Mouse (Mus musculus) hindbrain, embryonic 13.5 days (tissue): ENCODE measurements around the gene Gm9745. TPM values are rescaled to one million over a fixed set of nuclear protein-coding genes. Genes with fewer than 3 reads are reported as not detected.
"Not testable (repeated sequence)": the region's sequence is repeated elsewhere in the genome, so short reads cannot be mapped to it uniquely, and the experiment has no call there.

Source experiments
- ATAC-seq: fragments of 200-750 bp; cut with Nextera tagmentation; 2 replicates; pipeline ENCODE4 v1.8.0; 2017; ENCODE audit warnings: moderate TSS enrichment; ENCODE audit not compliant: low FRiP score
- H3K27ac ChIP-seq: fragments of 300-500 bp; sonication (generic); 2 replicates; pipeline ENCODE4 v1.5.1; 2015; ENCODE audit warnings: inconsistent platforms, mild to moderate bottlenecking, moderate library complexity
- H3K27me3 ChIP-seq: fragments of 300-500 bp; sonication (generic); 2 replicates; pipeline ENCODE4 v1.6.1; 2015; ENCODE audit warnings: mild to moderate bottlenecking, inconsistent platforms
- H3K36me3 ChIP-seq: fragments of 300-500 bp; sonication (generic); 2 replicates; pipeline ENCODE4 v1.6.1; 2015; ENCODE audit warnings: mild to moderate bottlenecking, inconsistent platforms
- H3K4me1 ChIP-seq: fragments of 300-500 bp; sonication (generic); replicated peaks from 2 replicates; pipeline ENCODE4 v1.6.1; 2015; ENCODE audit warnings: inconsistent platforms
- H3K4me2 ChIP-seq: fragments of 300-500 bp; sonication (generic); 2 replicates; pipeline ENCODE4 v1.6.1; 2015; ENCODE audit warnings: inconsistent platforms, mild to moderate bottlenecking, moderate library complexity
- H3K4me3 ChIP-seq: fragments of 300-500 bp; sonication (generic); 2 replicates; pipeline ENCODE4 v1.5.1; 2015; ENCODE audit warnings: mild to moderate bottlenecking, inconsistent platforms
- H3K9ac ChIP-seq: fragments of 300-500 bp; sonication (generic); 2 replicates; pipeline ENCODE4 v1.6.1; 2015; ENCODE audit warnings: mild to moderate bottlenecking, inconsistent platforms
- H3K9me3 ChIP-seq: fragments of 300-500 bp; sonication (generic); 2 replicates; pipeline ENCODE4 v1.6.1; 2016; ENCODE audit warnings: inconsistent platforms
- WGBS: fragments of 180-500 bp; shearing (Covaris S2); methylation state at CpG from one replicate; pipeline ENCODE4 v1.1.7; 2015; 5-methylcytosine and 5-hydroxymethylcytosine counted together
- polyA plus RNA-seq: library from polyadenylated mRNA; unstranded; fragments of >200 nt; fragmentation: Nextera tagmentation; extraction: Ambion mirVana; gene quantifications from 2 replicates; pipeline ENCODE4 v1.2.1, GENCODE M21; 2015

The Gm9745 gene
- polyA plus RNA-seq, 1 experiment from 2014 or later: not detected

- H3K4me3 ChIP-seq, H3K4me1 ChIP-seq, H3K9ac ChIP-seq, ATAC-seq, H3K27me3 ChIP-seq, H3K36me3 ChIP-seq, H3K4me2 ChIP-seq, H3K9me3 ChIP-seq, H3K27ac ChIP-seq: not testable (repeated sequence)
- WGBS: 71% methylated on average over 1 of the region's 5 CpGs
Observed at GRCm38 (mm10) chr13:8959058-8959457, 11.0 kb upstream of the Gm9745 start.

- ATAC-seq, H3K9ac ChIP-seq, H3K4me3 ChIP-seq, H3K4me2 ChIP-seq, H3K36me3 ChIP-seq, H3K4me1 ChIP-seq, H3K27me3 ChIP-seq, H3K27ac ChIP-seq, H3K9me3 ChIP-seq: not testable (repeated sequence)
- whole genome bisulfite sequencing: no CpG with 5 or more reads among the region's 5 CpGs
Observed at GRCm38 (mm10) chr13:8956873-8957272, 8.8 kb upstream of the Gm9745 start.

GRCm38 (mm10) chr13:8955127-8955526, 7.1 kb upstream of the Gm9745 start:
- ATAC-seq, H3K9ac ChIP-seq: not testable (repeated sequence)
- WGBS: 100% methylated on average over 2 of the region's 2 CpGs

GRCm38 (mm10) chr13:8952563-8952962, 4.5 kb upstream of the Gm9745 start, which contains the start of gene Idi2:
TSS of gene Idi2 (plus strand) at chr13:8952863.
- H3K27me3 ChIP-seq, H3K4me2 ChIP-seq, H3K4me1 ChIP-seq, H3K9me3 ChIP-seq, H3K36me3 ChIP-seq, ATAC-seq, H3K27ac ChIP-seq, H3K9ac ChIP-seq, H3K4me3 ChIP-seq: not testable (repeated sequence)

More at GRCm38 (mm10) chr13:8955127-8955526, 7.1 kb upstream of the Gm9745 start:
- H3K9me3 ChIP-seq, H3K36me3 ChIP-seq, H3K27me3 ChIP-seq, H3K4me2 ChIP-seq, H3K27ac ChIP-seq, H3K4me3 ChIP-seq, H3K4me1 ChIP-seq: not testable (repeated sequence)

- H3K27ac ChIP-seq, H3K36me3 ChIP-seq, H3K4me3 ChIP-seq, H3K4me1 ChIP-seq, H3K9me3 ChIP-seq, H3K27me3 ChIP-seq, ATAC-seq, H3K4me2 ChIP-seq, H3K9ac ChIP-seq: not testable (repeated sequence)
- no CpG with 5 or more reads among the region's 5 CpGs for WGBS
Observed at GRCm38 (mm10) chr13:8943828-8944227, 4.2 kb downstream of the Gm9745 start.

GRCm38 (mm10) chr13:8941701-8942100, 6.3 kb downstream of the Gm9745 start:
- not testable (repeated sequence) for H3K36me3 ChIP-seq, ATAC-seq, H3K4me2 ChIP-seq, H3K9ac ChIP-seq, H3K4me1 ChIP-seq, H3K9me3 ChIP-seq, H3K27ac ChIP-seq, H3K27me3 ChIP-seq, H3K4me3 ChIP-seq
- 67% methylated on average over 1 of the region's 5 CpGs for WGBS

- 92% methylated on average over 4 of the region's 4 CpGs for WGBS
- not testable (repeated sequence) for H3K4me3 ChIP-seq, H3K4me2 ChIP-seq, H3K4me1 ChIP-seq, H3K9ac ChIP-seq, H3K9me3 ChIP-seq, H3K36me3 ChIP-seq, H3K27ac ChIP-seq, H3K27me3 ChIP-seq, ATAC-seq
Observed at GRCm38 (mm10) chr13:8941110-8941509, 6.9 kb downstream of the Gm9745 start.

GRCm38 (mm10) chr13:8937611-8938140, 10.4 kb downstream of the Gm9745 start:
- not testable (repeated sequence) for ATAC-seq, H3K36me3 ChIP-seq

GRCm38 (mm10) chr13:8933499-8933898, 14.5 kb downstream of the Gm9745 start:
- no peak for ATAC-seq

More at GRCm38 (mm10) chr13:8937611-8938140, 10.4 kb downstream of the Gm9745 start:
- H3K9me3 ChIP-seq, H3K4me1 ChIP-seq, H3K9ac ChIP-seq, H3K4me3 ChIP-seq, H3K27me3 ChIP-seq, H3K4me2 ChIP-seq, H3K27ac ChIP-seq: not testable (repeated sequence)
- WGBS: 89% methylated on average over 6 of the region's 6 CpGs

GRCm38 (mm10) chr13:8913890-8914289, 34.1 kb downstream of the Gm9745 start:
- H3K36me3 ChIP-seq, H3K9ac ChIP-seq, H3K9me3 ChIP-seq, H3K27me3 ChIP-seq, H3K4me2 ChIP-seq, H3K4me1 ChIP-seq, H3K27ac ChIP-seq, H3K4me3 ChIP-seq, ATAC-seq: not testable (repeated sequence)
- 93% methylated on average over 8 of the region's 8 CpGs for WGBS

More at GRCm38 (mm10) chr13:8933499-8933898, 14.5 kb downstream of the Gm9745 start:
- no peaks in the 10 kb centered on the region for H3K9me3 ChIP-seq
- H3K27me3 ChIP-seq: no peaks in the 10 kb centered on the region
- H3K36me3 ChIP-seq: no peaks in the 10 kb centered on the region
- WGBS: 79% methylated on average over 2 of the region's 2 CpGs
- no peak overlapping the region for H3K9ac ChIP-seq
- H3K27ac ChIP-seq: no peak overlapping the region
- no peaks in the 10 kb centered on the region for H3K4me1 ChIP-seq
- no peak overlapping the region for H3K4me2 ChIP-seq
- H3K4me3 ChIP-seq: no peak overlapping the region

GRCm38 (mm10) chr13:8905986-8906385, 42.0 kb downstream of the Gm9745 start:
- H3K27ac ChIP-seq, H3K4me2 ChIP-seq, H3K9ac ChIP-seq, H3K4me1 ChIP-seq, ATAC-seq, H3K36me3 ChIP-seq, H3K27me3 ChIP-seq, H3K4me3 ChIP-seq: not testable (repeated sequence)
- 0 out of 2 replicates have a peak, but pooled peaks cover 20% of the 10 kb centered on the region for H3K9me3 ChIP-seq
- WGBS: 95% methylated on average over 2 of the region's 2 CpGs
